Mouse (Mus musculus) kidney, postnatal 10 days (tissue): Measurements from ENCODE around the gene Taf3.

ENCODE experiments used
- DNase-seq: peaks from one replicate; pipeline ENCODE4 v3.0.0; 2021; ENCODE audit warnings: mixed read lengths

Gene Taf3

GRCm38 (mm10) chr2:9875220-9875619, 173.2 kb downstream of the Taf3 start:
- DNase-seq, result no peak

- no peak for DNase-seq
Observed at GRCm38 (mm10) chr2:9874467-9875219, 173.8 kb downstream of the Taf3 start.

- DNase-seq, result no peak
Observed at GRCm38 (mm10) chr2:9873757-9874156, 174.6 kb downstream of the Taf3 start.

- DNase-seq, result no peak
Observed at GRCm38 (mm10) chr2:9872682-9873081, 175.7 kb downstream of the Taf3 start.

- DNase-seq, result no peak
Observed at GRCm38 (mm10) chr2:9871798-9872197, 176.6 kb downstream of the Taf3 start.

GRCm38 (mm10) chr2:9871141-9871716, 177.2 kb downstream of the Taf3 start:
- DNase-seq, result no peak

- no peak for DNase-seq
Observed at GRCm38 (mm10) chr2:9867092-9867825, 181.1 kb downstream of the Taf3 start.
